Mouse (Mus musculus) brain, adult 2 months (tissue): Measurements from ENCODE around the gene Gm19402.
"Not testable (repeated sequence)": the region's sequence is repeated elsewhere in the genome, so short reads cannot be mapped to it uniquely, and the experiment has no call there.

Experiments used
- DNase-seq: peaks from one replicate; pipeline ENCODE4 v3.0.0; 2011; ENCODE audit warnings: low read depth, low spot score

The Gm19402 gene

DNA sequence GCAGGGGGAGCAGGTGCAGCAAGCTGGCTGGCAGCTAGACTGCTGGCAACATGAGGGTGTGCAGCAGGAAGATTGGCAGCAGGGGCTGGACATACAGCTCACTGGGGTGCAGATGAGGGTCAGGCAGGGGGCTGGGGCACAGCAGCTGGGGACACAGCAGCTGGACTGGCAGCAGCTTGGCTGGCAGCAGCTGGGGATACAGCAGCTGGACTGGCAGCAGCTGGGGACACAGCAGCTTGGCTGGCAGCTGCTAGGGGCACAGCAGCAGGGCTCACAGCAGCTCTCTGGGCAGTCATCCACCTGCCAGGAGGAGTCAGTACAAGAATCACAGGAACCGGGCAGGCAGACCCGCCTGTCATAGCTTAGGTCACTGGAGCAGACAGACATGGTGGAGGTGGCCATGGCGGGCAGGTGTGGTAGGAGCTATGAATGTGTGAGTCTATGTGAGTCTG, at the start of gene Gm19402:
Gene Gm19402, minus strand, starts transcription at position 402 of the 452 bp plus-strand sequence.
- DNase-seq, result not testable (repeated sequence)

DNA sequence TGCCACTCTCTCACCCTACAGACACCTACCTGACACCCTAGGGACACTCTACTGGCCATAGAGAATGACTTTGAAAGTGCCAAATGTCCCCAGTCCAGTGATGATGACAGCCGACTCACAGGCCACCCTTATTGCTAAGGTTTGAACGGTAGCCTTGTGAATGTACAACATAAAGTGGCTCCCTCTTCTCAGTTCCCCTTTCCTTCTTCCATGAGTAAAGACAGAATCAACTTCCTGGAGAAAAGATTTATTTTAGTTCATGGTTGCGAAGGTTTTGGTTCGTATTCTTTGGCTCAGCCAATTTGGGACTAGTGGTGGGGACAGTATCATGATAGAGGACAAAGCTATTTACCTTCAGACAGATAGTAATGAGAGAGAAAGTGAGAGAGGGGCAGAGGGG, 48.4 kb upstream of the Gm19402 start:
- no peak for DNase-seq

DNA sequence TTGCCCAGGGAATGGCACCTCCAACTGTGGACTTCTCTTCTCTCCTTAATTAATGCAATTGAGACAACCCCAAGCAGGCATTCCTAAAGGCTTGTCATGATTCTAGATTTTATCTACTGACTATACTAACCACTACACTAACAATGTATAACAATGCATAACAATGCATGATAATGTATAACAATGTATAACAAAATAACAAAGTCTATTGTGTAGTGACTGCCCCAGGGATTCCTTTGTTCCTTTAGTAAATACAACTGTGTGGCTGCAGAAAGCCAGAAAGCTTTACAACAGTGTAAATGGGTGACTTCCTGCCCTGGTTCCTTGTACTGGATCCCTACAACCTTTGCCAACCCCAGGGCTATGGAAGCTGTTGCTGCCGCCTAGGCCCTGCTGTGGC, 45.4 kb upstream of the Gm19402 start:
- no peak for DNase-seq

DNA sequence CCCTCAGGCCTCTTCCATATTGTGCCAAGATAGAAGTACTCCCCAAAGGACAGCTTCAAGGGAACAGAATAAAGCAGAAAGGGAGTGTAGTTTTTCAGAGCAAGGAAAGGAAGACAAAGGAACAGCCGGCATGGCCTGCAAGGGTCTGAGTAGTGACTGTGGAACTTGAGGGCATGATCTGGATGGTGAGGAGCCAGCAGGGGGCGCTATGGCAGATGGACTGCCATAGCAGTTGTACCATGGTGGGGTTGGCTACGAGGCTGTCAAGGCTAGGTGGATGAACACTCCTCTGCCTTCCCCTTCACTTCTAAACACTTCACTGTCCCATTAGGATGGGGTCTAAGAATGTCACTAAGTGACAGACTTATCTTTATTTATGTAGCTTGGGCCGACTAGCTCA, 38.7 kb upstream of the Gm19402 start:
- DNase-seq, result no peak

DNA sequence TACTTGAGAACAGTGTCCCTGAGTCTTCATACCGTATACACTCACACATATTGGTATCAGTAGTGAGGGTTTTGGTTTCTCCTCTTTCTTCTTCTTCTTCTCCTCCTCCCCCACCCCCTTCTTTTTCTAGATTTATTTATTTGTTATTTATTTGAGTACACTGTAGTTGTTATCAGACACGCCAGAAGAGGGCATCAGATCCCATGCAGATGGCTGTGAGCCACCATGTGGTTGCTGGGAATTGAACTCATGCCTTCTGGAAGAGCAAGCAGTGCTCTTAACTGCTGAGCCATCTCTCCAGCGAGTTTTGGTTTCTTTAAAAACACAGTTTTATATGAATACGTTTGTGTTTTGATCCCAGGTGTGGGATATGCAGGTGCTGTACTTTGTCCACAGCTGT, 37.7 kb upstream of the Gm19402 start:
- peak; percentile 20 for DNase-seq

DNA sequence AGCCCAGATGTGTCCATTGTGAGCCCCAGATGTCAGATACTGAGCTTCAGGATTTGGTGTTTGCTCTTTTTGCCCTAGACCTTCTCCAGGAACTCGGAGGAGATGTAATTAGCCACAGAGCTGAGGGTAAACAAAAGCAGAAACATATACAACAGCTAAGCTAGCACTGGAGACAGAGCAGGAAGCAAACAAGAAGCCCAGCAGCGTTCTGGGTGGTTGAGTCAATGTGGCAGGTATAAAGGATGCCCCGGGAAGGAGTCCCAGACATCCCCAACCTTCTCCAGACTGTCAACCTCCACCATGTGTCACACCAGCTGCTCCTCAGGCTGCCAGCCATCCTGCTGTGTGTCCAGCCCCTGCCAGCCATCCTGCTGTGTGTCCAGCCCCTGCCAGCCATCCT, 35.6 kb upstream of the Gm19402 start, which contains the start of gene Gm10100:
Gene Gm10100, plus strand, starts transcription at position 301 of the 400 bp plus-strand sequence.
- DNase-seq, result no peak

DNA sequence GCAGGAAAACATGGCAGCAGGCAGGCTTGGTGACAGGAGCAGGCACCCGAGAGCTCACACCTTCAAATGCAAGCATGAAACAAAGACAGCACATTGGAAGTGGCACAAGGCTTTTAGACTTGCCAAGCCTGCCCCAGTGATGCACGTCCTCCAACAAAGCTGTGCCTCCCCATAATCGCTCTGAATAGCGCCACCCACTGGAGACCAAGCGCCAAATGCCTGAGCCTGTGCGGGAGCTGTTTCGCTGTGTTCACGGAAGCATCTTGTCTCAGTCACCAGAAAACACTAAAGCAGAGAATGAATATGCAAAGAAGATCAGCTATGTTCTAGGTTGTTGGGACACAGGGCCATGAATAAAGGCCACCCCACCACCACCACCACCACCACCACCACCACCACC, 34.3 kb upstream of the Gm19402 start:
- no peak for DNase-seq

DNA sequence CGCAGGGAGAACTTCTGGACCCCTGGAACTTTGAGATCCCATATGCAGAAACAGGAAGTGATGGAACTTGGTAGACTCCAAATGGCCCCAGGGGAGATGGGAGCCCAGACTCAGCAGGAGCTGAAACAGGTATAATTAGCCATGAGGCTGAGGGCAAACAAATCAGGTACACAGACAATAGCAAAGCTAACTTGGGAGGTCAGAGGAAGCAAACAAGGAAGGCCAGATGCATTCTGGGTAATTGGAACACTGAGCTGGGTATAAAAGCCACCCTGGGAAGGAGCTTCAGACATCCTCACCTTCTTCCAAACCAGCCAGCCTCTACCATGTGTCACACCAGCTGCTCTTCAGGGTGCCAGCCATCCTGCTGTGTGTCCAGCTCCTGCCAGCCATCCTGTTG, 29.7 kb upstream of the Gm19402 start, which contains the start of gene Krtap12-1:
Gene Krtap12-1, plus strand, starts transcription at position 301 of the 400 bp plus-strand sequence.
- DNase-seq, result not testable (repeated sequence)

DNA sequence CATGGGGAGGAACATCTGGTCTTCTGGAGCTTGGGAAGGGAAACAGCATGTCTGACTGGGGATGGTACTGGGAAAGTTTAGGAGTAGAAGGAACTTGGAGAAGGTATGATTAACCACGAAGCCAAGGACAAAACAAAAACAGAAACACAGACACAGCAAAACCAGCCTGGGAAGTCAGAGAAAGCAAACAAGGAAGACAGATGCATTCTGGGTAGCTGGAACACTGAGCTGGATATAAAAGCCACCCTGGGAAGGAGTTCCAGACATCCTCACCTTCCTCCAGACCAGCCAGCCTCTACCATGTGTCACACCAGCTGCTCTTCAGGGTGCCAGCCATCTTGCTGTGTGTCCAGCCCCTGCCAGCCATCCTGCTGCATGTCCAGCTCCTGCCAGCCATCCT, 24.9 kb upstream of the Gm19402 start, which contains the start of gene Gm10142:
Gene Gm10142, plus strand, starts transcription at position 301 of the 400 bp plus-strand sequence.
- DNase-seq, result no peak

DNA sequence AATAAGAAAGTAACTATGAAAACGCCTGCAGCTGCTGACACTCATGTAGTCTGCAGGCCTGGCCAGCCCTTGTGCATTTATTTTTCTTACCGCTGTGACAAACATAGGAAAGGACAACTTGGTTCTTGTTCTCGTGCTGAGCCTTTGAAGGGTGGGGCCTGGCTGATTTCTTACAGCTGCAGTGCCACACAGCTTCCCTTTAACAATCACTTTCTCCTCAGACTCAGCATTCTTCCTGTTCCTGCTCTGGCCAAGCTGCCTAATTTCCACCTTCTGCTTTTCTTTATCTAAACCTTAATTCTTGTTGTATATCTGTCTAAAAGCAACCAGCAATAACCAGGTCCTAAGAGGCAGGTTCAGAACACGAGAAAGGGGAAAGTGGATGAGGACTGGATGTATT, 23.2 kb upstream of the Gm19402 start:
- DNase-seq, result no peak

DNA sequence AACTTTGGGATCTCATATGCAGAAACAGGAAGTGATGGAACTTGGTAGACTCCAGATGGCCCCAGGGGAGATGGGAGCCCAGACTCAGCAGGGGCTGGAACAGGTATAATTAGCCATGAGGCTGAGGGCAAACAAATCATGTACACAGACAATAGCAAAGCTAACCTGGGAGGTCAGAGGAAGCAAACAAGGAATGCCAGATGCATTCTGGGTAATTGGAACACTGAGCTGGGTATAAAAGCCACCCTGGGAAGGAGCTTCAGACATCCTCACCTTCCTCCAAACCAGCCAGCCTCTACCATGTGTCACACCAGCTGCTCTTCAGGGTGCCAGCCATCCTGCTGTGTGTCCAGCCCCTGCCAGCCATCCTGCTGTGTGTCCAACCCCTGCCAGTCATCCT, 20.6 kb upstream of the Gm19402 start, which contains the start of gene Gm10024:
Gene Gm10024, plus strand, starts transcription at position 301 of the 400 bp plus-strand sequence.
- not testable (repeated sequence) for DNase-seq

DNA sequence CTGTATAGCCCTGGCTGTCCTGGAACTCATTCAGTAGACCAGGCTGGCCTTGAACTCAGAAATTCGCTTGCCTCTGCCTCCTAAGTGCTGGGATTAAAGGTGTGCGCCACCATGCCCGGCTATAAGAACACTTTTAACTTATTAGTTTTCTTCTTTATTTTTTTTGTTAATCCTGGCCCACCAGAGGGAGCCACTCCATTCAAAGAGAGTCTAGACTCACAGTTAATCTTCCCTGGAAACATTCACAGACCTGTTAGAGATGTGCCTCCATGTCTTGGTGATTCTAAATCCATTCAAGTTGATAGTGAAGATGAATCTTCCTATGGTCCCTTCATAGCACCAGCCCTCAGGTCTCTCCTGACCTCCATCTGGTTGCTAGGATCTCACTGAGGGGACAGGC, 19.3 kb upstream of the Gm19402 start:
- peak; percentile 24 for DNase-seq

DNA sequence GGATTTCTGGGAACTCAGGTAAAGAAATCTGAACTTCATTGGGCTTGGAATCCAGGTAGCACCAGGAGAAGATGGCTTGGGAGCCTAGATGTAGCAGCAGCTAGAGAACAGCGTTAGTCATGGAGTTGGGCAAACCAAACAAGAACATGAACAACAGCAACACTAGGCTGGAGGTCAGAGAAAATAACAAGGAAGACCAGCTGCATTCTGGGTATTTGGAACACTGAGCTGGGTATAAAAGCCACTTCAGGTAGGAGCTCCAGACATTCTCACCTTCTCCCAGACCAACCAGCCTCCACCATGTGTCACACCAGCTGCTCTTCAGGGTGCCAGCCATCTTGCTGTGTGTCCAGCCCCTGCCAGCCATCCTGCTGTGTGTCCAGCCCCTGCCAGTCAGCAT, 15.8 kb upstream of the Gm19402 start, which contains the start of gene Gm10272:
Gene Gm10272, plus strand, starts transcription at position 301 of the 400 bp plus-strand sequence.
- DNase-seq, result no peak

DNA sequence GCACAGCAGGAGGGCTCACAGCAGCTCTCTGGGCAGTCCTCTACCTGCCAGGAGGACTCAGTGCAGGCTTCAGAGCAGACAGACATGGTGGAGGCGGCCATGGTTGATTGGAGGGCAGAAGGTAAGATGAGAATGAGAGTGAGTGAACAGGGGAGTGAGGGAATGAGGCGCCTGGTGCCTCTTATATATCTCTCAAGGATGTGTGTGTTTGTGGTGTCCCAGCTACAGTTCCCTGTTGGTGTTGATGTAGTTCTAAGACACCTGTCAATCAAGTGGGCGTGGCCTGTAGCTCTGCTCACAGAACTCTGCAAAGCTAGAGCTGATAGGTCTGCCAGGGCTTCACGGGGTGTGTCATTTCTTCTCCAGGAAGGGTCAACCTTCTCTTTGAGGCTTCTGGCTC, 6.6 kb upstream of the Gm19402 start, which contains the start of gene Gm9508:
Gene Gm9508, minus strand, starts transcription at position 101 of the 400 bp plus-strand sequence.
- no peak for DNase-seq

DNA sequence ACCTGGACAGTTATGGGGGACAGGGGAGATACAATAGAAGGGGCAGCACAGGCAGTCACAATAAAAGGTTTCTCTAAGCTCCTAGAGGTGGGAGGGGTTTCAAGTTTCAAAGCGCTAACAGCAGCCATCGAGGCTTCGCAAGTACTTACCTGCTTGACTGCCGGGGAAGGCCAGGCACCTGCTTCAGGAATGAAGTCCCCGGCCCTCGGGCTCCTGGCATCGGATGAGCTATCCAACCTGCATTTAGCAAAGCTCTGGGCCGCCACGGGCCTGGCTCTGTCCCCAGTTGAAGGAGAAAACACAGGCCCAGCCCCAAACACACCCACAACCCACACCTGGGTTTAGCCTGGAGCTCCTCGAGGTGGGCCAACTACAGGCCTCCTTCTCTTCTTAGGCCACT, 3.5 kb downstream of the Gm19402 start:
- DNase-seq, result no peak

DNA sequence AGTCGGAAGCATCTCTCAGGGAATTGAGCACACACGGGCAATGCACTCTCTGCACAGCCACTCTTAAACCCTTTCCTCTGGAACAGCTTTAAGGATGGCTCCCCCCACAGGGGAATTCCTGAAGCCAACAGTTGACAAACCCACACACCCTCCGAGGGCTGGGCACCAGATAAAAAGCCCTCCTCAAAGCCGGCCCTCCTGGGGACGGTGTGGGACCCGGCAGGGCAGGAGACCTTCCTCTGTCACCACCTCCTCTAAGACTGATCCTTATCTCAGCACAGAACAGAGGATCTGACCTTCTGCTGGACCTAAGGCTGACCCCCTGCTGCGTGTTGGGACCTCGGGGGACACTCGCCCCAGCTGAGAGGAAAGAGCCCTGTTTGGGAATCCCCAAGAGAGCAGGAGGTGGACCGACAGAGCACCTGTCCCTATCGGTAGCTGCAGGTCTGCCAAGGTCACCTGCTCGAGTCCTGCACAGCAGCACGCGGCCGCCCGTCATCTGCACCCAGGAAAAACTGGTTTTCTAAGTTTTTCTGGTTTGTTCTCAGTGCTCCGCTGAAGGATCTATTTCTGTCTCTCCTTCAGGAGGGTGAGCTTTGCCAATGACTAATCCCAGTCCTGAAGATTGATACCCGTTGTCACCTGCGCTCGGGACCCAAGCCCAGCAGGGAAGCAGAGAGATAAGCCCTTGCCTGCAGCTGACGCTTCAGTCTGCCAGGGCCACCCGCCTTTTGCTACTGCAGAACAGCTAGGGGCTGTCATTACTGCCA, 4.5 kb downstream of the Gm19402 start, which contains the start of gene Tspear:
Gene Tspear, plus strand, starts transcription at position 675 of the 770 bp plus-strand sequence.
- DNase-seq, result peak; percentile 15

DNA sequence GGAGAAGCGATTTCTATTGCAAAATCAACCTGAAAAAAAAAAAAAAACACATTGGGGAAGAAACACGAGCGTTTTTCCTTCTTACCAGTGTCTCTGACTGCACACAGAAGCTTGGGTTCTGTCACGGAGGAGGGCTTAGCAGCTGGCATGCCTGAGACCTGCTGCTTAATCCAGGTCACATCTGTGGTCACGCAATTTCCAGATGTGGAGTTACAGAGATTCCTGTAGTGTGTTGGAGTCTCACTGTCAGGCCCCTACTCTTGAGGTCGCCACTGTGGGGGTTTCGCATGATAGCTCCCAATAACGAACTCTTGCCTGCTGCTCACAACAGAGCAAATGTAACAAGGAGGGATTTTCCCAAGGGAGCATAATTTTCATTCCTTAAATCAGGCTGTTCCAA, 6.4 kb downstream of the Gm19402 start:
- no peak for DNase-seq

DNA sequence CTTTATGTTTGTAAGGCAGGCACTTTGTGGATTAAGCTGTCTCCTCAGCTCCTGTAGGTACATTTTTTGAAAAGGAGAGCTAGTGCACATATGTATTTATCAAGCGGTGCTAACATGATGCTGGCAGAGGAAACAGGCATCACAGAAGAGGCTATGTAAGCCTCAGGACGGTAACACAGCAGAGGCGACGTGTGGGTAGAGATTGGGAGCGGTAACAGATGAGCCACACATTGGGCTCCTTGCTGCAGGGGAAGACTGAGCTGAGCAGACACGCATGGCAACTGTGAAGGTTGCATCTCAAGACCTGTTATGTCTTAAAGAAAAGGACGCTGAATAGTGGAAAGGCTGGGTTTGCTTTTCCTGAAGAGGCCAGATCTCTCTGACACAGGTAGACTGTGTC, 7.6 kb downstream of the Gm19402 start:
- peak; percentile 55 for DNase-seq

DNA sequence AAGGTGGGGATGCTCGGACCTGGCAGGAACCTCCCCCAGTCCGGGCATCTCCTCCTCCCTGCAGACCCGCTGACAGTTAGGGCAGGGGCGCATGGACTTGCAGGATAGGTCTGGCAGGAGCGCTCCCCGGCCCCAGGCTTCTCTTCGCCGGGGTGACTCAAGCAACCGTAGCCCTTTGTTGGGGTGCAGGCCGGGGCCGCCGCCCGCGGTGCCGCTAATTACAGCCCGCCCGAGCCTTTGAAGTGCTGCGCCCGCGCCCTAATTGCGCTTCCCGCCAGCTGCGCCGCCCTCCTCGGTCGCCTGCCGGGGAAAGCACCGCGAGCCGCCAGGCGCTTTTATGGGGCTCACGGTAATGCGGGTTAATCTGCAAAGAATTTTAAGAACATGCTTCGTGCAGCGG, 13.0 kb downstream of the Gm19402 start:
- DNase-seq, result peak; percentile 24

DNA sequence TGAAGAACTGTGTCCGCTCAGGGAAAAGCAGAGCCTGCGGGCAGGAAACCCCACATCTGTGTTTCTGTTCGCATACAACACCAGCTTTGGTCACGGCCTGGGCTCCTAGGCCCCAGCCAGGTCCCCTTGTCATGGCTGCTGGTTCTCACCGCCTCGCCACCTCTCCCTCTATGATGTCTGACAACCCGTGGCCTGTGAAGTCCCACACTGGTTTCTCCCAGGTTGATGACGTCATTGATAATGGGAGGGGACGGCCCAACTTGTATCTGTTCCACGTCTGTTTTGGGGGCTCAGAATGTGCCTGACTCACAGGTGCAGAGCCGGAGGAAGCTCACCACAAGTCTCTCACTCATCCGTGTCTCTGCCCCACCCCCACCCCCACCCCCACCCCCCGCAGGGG, 16.8 kb downstream of the Gm19402 start:
- DNase-seq, result no peak

DNA sequence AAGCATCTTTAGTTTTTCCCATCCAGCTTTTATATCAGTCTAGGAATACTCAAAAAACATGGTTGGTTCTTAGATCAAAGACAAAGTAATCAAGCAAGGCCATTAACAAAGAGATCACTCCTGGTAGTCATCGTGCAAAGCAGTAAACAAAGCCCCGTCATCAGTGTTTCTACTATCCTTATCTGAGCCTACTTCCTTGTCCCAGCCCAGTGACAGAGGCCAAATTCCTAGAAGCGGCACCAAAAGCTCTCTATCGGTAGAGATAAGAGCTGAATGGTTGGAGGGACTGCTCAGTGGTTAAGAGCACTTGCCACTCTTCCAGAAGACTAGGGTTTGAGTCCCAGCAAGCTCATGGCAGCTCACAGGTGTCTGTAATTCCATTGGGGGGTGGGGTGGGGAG, 19.0 kb downstream of the Gm19402 start:
- DNase-seq, result no peak

DNA sequence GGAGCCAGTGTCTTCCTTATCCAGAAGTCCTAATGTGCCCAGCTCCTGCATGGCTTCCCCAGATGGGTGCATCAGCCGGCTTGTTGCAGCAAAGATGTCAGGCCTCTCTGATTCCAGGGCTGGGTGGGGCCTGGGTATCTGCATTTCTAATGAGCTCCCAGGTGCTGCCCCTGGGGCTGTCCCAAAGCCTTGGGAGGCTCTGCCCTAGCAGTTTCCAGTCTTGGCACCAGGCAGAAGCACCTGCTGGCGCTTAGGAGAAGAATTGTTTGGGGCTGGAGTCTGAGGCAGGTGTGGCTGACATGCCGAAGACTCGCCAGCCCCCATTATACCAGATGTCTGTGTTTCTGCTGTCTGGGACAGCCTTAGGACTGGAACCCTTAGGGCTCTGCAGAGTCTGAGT, 19.8 kb downstream of the Gm19402 start:
- no peak for DNase-seq

DNA sequence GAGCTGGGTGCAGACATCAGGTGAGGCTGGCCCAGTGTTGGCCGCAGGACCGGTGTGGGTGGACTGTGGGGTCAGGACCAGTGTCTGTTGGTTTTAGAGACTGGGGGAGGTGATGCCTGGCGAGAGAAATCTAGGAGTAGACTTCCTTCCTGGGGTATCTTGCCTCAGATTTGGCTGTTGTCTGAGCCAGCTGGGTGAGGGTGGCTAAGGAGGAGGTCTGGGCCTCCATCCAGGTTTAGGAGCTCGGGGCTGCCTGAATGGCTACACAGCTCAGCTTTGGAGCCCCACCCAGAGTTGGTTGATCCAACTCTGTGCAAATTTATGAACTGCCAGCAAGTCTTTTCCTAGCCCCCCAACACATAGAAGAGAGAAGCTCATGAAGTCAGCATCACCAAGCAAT, 23.2 kb downstream of the Gm19402 start:
- peak; percentile 58 for DNase-seq
